ENCODE assay signal across 17 mouse cellular contexts in genomic region chr1:168390748-168391147, GRCm38 (mm10). TPM values are rescaled to one million over a fixed set of nuclear protein-coding genes. Genes with fewer than 3 reads are reported as not detected.
DNase-seq lines count a peak whose midpoint lies in the region; ATAC-seq lines count a peak whose summit lies in the region.
"Had no signal": no experiment of that assay in that cellular context is flagged by ENCODE, and none has a peak within 500 bp of the region (broad histone marks: within the 10 kb centered on the region; RNA-seq: fewer than 3 reads in every experiment).

No protein-coding gene starts in this region.

- H3K9ac ChIP-seq in heart, embryonic 14.5 days (ENCODE audit: low read length), result no peak overlapping the region; the same call in 1 of the 2 replicates
- no peak overlapping the region for H3K9ac ChIP-seq in embryonic facial prominence, embryonic 14.5 days (ENCODE audit: low read depth, low read length)
- H3K9ac ChIP-seq: lung, embryonic 15.5 days had no signal

- intact Hi-C loops in heart, postnatal 14 days (cut with DNase I), result loop anchor here (5.0 kb wide), 1 partner anchor 37 kb away; no protein-coding TSS in a partner anchor

- no peak for DNase-seq in heart, postnatal 14 days
- DNase-seq in kidney, postnatal 14 days, result peak; percentile 37
- no peak for DNase-seq in kidney, postnatal 25 days
- peak; percentile 54 for DNase-seq in NIH3T3 (ENCODE audit: low read depth)
- no peak for DNase-seq in embryonic facial prominence, embryonic 14.5 days (ENCODE audit: low spot score)
- no peak for DNase-seq in natural killer cell, adult 2 months (ENCODE audit: low spot score in 2 of 2)
- DNase-seq: adrenal gland, postnatal 10 days; cerebellum, adult 18-20 months; heart, postnatal 4 days; layer of hippocampus, postnatal 36 days; right cerebral cortex, adult 18-20 months; thymus, postnatal 25 days had no signal

- H3K9me3 ChIP-seq in heart, embryonic 14.5 days (ENCODE audit: control insufficient read depth, low read length), result no peaks in the 10 kb centered on the region
- no peaks in the 10 kb centered on the region for H3K9me3 ChIP-seq in embryonic facial prominence, embryonic 14.5 days (ENCODE audit: control insufficient read depth, low read length)
- H3K9me3 ChIP-seq: lung, embryonic 15.5 days had no signal

- H3K36me3 ChIP-seq in heart, embryonic 14.5 days (ENCODE audit: control insufficient read depth, insufficient read depth, low read length), result peaks cover 23% of the 10 kb centered on the region; the same call in 1 of the 2 replicates
- H3K36me3 ChIP-seq in embryonic facial prominence, embryonic 14.5 days (ENCODE audit: control insufficient read depth, insufficient read depth, low read length), result peaks cover 16% of the 10 kb centered on the region
- H3K36me3 ChIP-seq: G1E had no signal

- no peaks in the 10 kb centered on the region for H3K27me3 ChIP-seq in heart, embryonic 14.5 days (ENCODE audit: control insufficient read depth, insufficient read depth, low read length)
- H3K27me3 ChIP-seq in embryonic facial prominence, embryonic 14.5 days (replicated peaks; ENCODE audit: control insufficient read depth, insufficient read depth, low read length), result no peaks in the 10 kb centered on the region
- H3K27me3 ChIP-seq: lung, embryonic 15.5 days had no signal

- H3K27ac ChIP-seq in heart, embryonic 14.5 days (replicated peaks in 1 of 2; ENCODE audit: control insufficient read depth in 1 of 2, insufficient read depth in 1 of 2, low read depth in 2 of 2, low read length in 2 of 2), result peak overlapping the region; percentile 73 to 85; a peak in 3 of 4 replicates
- H3K27ac ChIP-seq in embryonic facial prominence, embryonic 14.5 days (replicated peaks; ENCODE audit: low read depth, low read length), result peak overlapping the region; percentile 74
- H3K27ac ChIP-seq: hindbrain, postnatal 0 days had no signal

- H3K4me2 ChIP-seq in heart, embryonic 14.5 days (ENCODE audit: low read length), result no peak overlapping the region
- no peak overlapping the region for H3K4me2 ChIP-seq in embryonic facial prominence, embryonic 14.5 days (ENCODE audit: low read depth, low read length)
- H3K4me2 ChIP-seq: midbrain, embryonic 11.5 days had no signal

- no peak for ATAC-seq in heart, embryonic 14.5 days (ENCODE audit: insufficient number of reproducible peaks, insufficient read depth, low FRiP score, low read depth)
- no peak for ATAC-seq in embryonic facial prominence, embryonic 14.5 days (ENCODE audit: low read depth)

- no peak overlapping the region for H3K4me3 ChIP-seq in heart, embryonic 14.5 days (ENCODE audit: control insufficient read depth in 1 of 2, insufficient read depth in 1 of 2, low read depth in 1 of 2, low read length in 2 of 2)
- H3K4me3 ChIP-seq in embryonic facial prominence, embryonic 14.5 days (ENCODE audit: low read depth, low read length), result no peak overlapping the region
- H3K4me3 ChIP-seq: lung, embryonic 15.5 days had no signal

- peaks cover 34 to 70% of the 10 kb centered on the region in 2 experiments for H3K4me1 ChIP-seq in heart, embryonic 14.5 days (ENCODE audit: control insufficient read depth in 2 of 2, insufficient read depth in 2 of 2, low read length in 2 of 2)
- peaks cover 33% of the 10 kb centered on the region for H3K4me1 ChIP-seq in embryonic facial prominence, embryonic 14.5 days (ENCODE audit: control insufficient read depth, insufficient read depth, low read length)

RNA-seq across cellular contexts. Expression of gene Pbx1, which starts 41.3 kb away (rescaled TPM):
- polyA plus RNA-seq in heart, embryonic 14.5 days (2014; fragmentation: Nextera tagmentation; extraction: Ambion mirVana), result 27.3 and 30.7 TPM in 2 replicates
- 10 to 100 TPM; 54.2 to 63.0 TPM for total RNA-seq in heart, postnatal 14 days (2021)
- 30.5 and 34.7 TPM in 2 replicates for polyA plus RNA-seq in embryonic facial prominence, embryonic 14.5 days (2014; fragmentation: Nextera tagmentation; extraction: Ambion mirVana)
- polyA plus RNA-seq: G1E had no signal

Comparison
In these comparisons a context has a peak if more than half of its experiments do, and no peak if none do; other contexts are left out.
1. DNase-seq: peak in kidney, postnatal 14 days (single experiment) and NIH3T3 (single experiment); none in heart, postnatal 14 days (0 of 2), kidney, postnatal 25 days (0 of 2), embryonic facial prominence, embryonic 14.5 days (single experiment) and natural killer cell, adult 2 months (0 of 2).